Mouse (Mus musculus) thymus, postnatal 4 days (tissue): ENCODE results near the gene Arhgap15.

Source experiments
- DNase-seq: peaks from one replicate; pipeline ENCODE4 v3.0.0; 2021

Gene Arhgap15

GRCm38 (mm10) chr2:44384541-44384940, 635.9 kb downstream of the Arhgap15 start:
- DNase-seq, result no peak

GRCm38 (mm10) chr2:44389556-44389955, 640.9 kb downstream of the Arhgap15 start:
- DNase-seq, result no peak

- DNase-seq, result no peak
Measured at GRCm38 (mm10) chr2:44393789-44394188, 645.2 kb downstream of the Arhgap15 start.

GRCm38 (mm10) chr2:44394956-44395501, 646.4 kb downstream of the Arhgap15 start:
- no peak for DNase-seq

GRCm38 (mm10) chr2:44395577-44395976, 647.0 kb downstream of the Arhgap15 start:
- DNase-seq, result no peak

- no peak for DNase-seq
Measured at GRCm38 (mm10) chr2:44397209-44397608, 648.6 kb downstream of the Arhgap15 start.

- no peak for DNase-seq
Measured at GRCm38 (mm10) chr2:44397735-44398337, 649.2 kb downstream of the Arhgap15 start.

- DNase-seq, result no peak
Measured at GRCm38 (mm10) chr2:44399191-44399926, 650.7 kb downstream of the Arhgap15 start.

- no peak for DNase-seq
Measured at GRCm38 (mm10) chr2:44401704-44402422, 653.2 kb downstream of the Arhgap15 start.

GRCm38 (mm10) chr2:44411660-44412059, 663.0 kb downstream of the Arhgap15 start:
- no peak for DNase-seq

- no peak for DNase-seq
Measured at GRCm38 (mm10) chr2:44416331-44416730, 667.7 kb downstream of the Arhgap15 start.

- no peak for DNase-seq
Measured at GRCm38 (mm10) chr2:44419547-44420225, 671.1 kb downstream of the Arhgap15 start.

GRCm38 (mm10) chr2:44430521-44430920, 681.9 kb downstream of the Arhgap15 start:
- no peak for DNase-seq

- no peak for DNase-seq
Measured at GRCm38 (mm10) chr2:44436652-44437051, 688.0 kb downstream of the Arhgap15 start.

- DNase-seq, result no peak
Measured at GRCm38 (mm10) chr2:44437496-44438057, 689.0 kb downstream of the Arhgap15 start.

GRCm38 (mm10) chr2:44438070-44438469, 689.4 kb downstream of the Arhgap15 start:
- DNase-seq, result no peak

GRCm38 (mm10) chr2:44444938-44445337, 696.3 kb downstream of the Arhgap15 start:
- DNase-seq, result no peak
